Mouse (Mus musculus): ENCODE measurements around the gene Duox2.
"Not testable (repeated sequence)": the region's sequence is repeated elsewhere in the genome, so short reads cannot be mapped to it uniquely, and the experiment has no call there.

GRCm38 (mm10) chr2:122330317-122330716 is 32.1 kb upstream of the Duox2 start:
- not testable (repeated sequence) for TF ChIP-seq CTCF (IDR thresholded peaks at IDR 0.05; ENCODE audit: borderline replicate concordance, insufficient read depth, low read length); POLR2A (IDR thresholded peaks at IDR 0.05; ENCODE audit: low read depth, low read length)

All from embryonic fibroblast, embryonic 13.5 days (primary cell).